Mouse (Mus musculus) fibroblast of lung, adult 2 months (primary cell): ENCODE measurements at regions not wholly inside any gene's neighbourhood (a gene's known extent, or its start where the extent isn't known, plus 50 kb on each side); places are given as distances from the start of the nearest gene placed in this dataset.
"Not testable (repeated sequence)": the region's sequence is repeated elsewhere in the genome, so short reads cannot be mapped to it uniquely, and the experiment has no call there.

Experiments
- DNase-seq: peaks from one replicate; pipeline ENCODE4 v3.0.0-alpha.2; 2011; ENCODE audit warnings: low read depth

DNA sequence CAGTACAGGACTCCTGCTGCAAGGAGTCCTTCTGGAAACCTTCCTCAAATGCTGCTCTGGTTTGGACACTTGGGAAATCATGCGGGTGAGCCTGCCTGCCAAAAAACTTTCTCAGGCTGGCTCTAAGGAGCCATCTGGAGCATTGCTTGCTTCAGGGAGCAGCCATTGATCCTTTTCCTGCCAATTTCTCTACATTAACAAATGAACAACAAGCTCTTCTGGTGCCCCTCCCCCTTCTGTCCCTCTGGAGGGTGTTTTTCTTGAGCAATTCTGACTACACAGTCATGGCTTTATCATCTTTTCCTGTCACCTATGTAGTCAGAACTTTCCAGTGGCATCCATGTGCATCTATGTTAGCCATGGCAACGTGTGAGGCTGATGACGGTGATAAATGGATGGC lies 84.5 kb downstream of the Fam43a start:
- no peak for DNase-seq

DNA sequence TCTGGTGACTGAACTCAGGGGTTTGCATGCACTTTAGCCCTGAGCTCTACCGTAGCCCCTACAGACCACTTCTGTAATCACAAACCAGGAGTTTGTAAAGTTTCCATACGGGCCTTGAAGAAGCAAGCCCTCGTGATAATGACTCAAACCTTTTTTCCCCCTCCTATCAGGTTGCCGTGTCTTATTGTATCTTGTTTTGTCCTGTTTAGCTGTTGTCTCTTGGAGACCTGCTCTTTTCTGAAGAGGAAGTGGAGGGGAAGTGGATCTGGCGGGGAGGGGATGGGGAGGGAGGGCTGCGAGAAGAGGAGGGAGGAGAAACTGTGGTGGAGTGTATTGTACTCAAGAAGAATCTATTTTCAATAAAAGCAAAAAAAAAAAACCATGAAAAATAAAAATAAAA lies 87.0 kb downstream of the Fam43a start:
- no peak for DNase-seq

DNA sequence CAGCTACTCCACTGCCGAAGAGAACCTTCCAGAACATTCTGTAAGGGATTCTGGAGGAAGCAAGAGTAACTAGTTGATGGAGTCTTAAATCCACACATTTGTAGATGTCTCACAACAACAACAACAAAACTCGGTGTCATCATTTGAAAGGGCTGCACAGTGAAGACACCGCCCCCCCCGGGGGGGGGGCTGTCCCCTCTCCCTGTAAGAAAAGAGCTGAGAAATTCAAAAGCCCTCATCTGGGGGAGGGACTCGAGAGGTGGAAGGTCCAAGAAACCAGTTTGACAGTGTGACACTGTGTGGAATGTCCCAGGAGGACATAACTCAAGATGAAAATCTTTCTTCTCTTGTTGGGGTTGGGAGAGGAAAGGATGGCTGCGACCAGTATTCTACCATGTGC lies 87.7 kb downstream of the Fam43a start:
- no peak for DNase-seq

DNA sequence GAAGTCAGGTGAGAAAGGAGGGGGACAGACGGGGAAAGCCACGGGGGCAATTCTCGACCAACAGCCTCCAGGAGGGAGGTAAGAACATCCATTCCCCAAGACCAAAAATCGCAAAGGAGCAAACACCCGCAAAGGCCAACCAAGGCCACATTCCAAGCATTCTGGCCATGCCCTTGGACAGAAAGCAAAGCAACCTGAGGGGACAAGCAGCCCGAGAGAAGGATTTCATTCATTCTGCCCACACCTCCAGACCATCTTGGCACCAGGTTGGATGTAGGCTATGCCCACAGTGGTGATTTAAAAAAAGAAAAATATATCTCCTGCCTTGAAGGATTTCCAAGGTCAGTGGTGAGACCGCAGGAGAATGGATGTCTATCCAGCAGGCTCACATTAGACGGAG lies 88.2 kb downstream of the Fam43a start:
- DNase-seq = no peak

DNA sequence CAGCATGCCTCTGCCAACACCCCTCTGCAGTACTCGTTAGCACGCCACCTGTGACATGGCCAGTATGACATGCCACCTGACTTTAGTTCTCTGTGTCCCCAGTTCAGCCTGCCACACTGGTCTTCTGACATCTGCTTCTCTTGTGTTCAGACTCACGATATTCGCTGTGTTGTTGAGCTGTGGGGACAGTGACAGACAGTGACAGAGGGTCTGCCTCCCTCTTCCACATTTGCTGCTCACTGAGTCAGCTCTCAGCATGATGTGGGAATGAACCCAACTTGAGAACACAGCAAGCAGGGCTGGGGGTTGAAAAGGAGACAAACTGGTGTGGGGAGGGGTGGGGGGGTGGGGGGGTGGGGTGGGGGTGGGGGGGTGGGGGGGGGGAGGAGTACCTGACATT lies 91.0 kb downstream of the Fam43a start:
- no peak for DNase-seq

DNA sequence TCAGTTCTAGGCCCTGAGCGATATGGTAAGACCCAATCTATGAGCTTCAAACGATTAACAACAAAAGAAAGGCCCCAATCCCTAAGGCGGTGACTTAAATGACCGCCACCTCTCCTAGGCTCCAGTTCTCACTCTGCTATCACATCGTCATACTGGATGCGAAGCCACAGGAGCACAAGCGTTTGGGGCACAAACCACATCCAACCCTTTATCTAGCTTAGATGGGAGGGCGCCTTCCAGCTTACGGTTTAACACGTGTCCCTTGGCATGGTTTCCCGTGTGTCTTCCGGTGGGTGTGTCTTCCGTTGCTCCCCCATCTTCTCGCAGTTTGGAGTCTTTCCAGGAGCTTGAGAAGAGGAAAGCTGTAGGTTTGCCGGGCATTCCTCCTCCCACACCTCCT lies 92.4 kb downstream of the Fam43a start:
- DNase-seq = no peak

DNA sequence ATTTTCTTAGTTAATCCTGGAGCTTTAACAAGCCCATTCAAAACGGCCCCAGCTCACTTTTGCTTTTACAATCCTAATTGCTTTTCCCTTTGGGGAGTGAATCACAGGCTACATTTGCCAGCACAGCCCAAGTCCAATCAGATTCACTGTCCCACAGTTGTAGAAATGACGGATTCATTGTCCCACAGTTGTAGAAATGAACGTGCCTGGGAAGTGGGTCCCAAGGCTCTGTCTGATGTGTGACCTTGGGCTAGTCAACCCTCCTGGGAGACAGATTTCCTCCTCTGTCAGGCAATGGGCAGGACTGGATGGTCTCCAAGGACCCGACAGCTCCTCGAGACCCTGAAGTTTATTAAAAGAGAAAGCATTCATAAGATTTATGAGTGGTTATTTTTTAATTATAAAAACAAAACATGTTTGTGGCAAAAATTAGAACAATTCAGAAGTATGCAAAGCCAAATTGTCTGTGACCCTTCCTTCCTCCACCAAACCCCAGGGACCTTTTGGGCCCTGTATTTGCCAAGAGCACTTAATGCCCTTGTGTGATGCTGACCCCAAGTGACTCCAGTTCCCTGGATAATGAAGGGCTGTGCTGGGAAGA lies 93.1 kb downstream of the Fam43a start:
- no peak for DNase-seq

DNA sequence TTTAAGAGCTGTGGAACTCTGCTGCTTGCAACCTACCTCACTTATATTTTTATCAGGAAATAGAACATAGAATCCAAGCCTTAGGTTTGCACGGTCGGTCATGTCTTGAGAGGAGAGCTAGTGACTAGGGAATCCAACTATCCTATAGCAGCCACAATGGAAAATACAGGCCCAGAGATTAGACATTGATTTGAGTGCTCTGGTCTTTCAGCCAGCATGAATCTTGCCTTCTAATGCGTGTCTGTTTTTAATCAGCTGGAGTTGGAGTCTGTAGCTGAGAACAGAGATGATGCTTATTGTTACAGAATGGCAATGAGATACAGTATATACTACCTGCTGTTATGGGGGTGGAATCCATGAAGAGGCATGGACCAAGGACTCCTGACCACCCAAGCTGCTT lies 93.7 kb downstream of the Fam43a start:
- DNase-seq = no peak

DNA sequence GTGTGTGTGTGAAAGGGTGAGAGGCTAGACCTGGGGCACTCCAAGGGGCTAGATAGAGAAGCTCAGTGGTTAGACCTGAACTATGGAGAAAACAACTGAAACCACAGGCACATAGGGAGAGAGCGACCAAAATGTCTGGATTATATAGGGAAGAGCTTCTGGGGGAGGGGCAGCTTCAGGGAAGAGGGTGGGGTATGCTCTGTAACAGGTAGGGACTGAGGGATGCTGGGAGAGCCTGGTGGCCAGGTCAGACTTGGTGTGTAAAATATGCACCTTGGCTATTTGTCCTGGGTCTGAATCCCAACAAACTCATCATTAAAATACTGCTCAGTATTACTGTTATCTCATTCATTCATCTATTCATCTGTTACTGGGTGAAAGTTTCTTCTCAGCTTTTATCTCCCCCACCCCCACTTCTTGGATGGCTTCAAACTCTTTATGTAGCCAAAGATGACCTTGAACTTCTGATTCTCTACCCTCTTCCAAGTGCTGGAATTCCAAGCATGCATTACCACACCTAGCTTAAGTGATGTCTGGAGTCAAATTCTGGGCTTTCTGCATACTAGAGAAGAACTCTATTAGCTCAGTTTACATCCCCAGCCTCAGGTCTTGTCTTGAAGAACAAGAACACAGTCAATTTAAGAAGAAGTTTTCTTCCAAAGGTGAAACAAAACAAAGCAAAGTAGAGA lies 94.5 kb downstream of the Fam43a start:
- DNase-seq = no peak

DNA sequence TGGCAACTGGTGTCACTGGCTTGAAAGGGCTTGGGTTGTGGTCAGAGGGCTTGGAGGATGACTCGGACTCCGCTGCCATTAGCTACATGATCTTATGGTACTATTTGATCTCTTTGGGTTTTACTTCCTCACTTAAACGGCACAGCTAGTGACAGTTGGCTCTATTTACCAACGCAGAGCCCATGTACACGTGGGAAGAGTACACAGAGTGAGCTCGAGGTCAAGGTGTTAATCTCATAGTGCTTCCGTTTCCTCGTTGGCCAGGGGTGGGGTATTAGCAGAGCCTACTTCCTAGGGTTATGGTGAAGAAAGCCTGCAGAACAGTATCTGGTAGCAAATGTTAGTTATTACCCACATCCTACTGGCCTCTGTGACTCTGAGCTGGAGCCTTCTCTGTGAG lies 96.2 kb downstream of the Fam43a start:
- DNase-seq = no peak

DNA sequence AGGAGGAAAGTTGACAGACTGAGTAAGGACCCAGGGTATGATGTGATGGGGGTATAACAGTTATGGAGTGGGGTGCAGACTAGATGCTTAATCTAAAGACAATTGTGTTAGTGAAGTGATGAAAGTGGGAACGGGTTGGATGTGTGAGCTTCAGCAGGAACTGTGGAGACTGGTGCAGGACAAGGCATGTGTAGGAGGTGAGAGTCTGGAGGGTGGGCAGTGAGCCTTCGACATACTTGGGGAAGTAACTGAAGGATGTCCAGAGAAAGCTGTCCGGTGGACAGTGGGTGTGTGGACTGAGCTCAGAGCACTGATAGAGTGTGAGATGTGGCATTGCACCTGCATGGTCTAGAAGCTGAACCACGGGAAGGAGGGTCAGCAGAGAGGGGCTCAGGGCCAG lies 97.7 kb downstream of the Fam43a start:
- DNase-seq = no peak

DNA sequence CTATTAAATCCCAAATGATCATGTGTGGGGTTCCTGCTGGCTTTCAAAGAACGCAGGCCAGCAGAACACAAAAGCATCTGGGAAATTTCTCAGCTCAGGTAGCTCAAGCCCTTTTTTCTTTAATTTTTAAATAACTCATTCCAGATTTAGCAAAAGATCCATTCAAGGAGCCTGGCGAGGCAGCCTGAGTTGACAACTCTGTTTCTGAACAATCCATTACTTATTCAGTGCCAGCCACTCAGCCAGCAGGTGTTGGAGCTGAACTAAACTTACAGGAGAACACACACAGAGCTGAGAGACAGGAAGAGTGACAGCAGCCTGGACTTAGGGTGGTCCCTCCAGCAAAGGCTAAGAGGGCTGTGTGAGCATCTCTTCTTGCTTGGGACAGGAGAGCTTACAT lies 98.3 kb downstream of the Fam43a start:
- DNase-seq = no peak

DNA sequence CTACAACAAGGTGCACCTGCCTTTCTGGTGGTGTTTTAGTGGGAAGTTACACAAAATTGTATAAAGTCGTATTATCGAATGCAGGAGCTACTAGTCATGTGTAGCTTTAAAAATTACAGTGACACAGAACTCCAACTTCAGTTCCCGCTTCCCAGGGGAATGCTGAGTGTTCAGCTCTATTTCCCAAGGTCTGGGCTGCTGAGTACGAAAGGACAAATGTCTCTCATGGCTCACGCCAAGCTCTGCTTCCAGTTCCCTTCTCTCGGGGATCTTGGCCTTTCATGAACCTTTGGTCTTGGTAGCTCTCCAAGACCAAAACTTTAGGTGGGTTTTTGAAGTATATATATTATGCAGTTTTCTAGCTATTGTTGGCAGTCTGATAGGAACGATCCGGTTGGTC lies 104.3 kb downstream of the Fam43a start:
- DNase-seq = no peak

DNA sequence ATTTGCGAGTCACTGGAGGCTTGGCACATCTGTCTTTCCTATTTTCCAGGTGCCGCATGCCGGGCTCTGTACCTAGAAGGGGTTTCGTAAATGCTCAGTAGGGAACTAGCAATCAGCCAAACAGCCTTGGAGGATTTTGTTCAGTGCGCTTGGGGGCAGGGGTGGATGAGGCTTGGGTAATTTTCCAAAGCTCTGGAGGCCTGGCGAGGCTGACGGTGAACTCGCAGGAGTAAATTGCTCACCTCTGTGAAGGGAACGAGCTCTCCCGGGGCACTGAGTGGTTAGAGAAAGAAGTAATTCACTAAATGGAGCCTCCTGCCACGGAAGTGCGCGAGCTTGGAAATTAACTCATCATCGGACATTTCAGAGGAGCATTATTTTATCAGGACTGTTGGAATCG lies 110.0 kb downstream of the Fam43a start:
- no peak for DNase-seq

DNA sequence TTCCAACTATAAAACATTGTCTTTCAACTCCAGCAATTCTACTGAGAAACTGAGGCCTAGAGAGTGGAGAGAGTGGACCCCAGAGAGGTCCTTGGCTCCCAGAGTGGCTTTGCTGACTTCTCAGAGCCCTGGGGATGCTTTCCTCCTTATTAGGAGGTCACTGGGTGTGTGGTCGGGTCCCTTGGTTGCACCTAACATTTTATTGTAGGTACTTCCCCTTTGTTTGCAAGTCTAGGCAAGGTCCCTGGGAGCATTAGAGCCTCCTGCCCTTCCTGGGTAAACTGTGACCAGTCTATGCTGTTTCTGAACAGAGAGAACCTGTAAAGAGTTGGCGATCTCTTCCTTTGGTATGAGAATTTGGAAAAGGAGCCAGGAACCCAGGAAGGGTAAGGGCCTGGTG lies 110.5 kb downstream of the Fam43a start:
- DNase-seq = no peak

DNA sequence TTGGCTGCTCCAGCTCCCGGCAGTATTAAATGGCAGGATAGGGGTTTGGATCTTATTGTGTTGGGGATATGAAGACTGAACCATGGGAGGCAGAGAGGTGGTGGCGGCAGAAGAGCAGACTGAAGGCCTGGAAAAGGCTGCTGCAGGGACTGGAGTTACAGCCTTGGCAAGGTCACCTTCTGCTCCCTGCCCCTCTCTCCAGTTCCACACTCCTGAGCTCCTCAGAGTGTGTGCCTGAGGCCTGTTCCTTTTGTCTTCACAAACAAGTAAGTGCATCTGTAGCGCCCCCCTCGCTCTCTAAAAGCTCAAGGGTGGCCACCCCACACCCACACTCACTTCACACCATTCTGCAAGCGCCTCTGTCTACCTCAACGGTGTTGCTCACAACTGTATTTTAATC lies 113.0 kb downstream of the Fam43a start:
- DNase-seq = no peak

DNA sequence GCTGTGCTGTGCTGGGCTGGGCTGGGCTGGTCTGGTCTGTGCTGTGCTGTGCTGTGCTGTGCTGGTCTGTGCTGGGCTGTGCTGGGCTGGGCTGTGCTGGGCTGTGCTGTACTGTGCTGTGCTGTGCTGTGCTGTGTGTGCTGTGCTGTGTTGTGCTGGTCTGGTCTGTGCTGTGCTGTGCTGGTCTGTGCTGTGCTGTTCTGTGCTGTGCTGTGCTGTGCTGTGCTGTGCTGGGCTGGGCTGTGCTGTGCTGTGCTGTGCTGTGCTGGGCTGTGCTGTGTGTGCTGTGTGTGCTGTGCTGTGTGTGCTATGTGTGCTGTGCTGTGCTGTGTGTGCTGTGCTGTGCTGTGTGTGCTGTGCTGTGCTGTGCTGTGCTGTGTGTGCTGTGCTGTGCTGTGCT lies 118.1 kb downstream of the Fam43a start:
- not testable (repeated sequence) for DNase-seq

DNA sequence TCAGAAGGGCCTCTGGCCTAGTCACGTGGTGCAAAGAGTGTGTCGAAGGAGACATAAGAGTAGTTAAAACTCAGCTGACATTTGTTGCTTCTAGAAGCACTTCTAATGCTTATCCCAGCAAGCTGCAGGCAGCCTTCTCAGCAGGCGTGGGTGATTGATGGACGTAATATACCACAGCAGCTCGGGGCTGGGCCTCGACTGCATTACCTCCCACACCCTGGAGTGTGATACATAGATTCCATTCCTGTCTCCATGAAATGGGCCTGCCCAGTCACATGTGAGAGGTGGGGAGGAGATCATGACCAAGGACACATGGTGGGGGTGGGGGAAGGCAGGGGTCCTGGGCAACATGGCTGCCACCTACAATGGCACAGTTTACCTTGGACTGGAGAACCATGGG lies 121.3 kb downstream of the Fam43a start:
- DNase-seq = no peak

DNA sequence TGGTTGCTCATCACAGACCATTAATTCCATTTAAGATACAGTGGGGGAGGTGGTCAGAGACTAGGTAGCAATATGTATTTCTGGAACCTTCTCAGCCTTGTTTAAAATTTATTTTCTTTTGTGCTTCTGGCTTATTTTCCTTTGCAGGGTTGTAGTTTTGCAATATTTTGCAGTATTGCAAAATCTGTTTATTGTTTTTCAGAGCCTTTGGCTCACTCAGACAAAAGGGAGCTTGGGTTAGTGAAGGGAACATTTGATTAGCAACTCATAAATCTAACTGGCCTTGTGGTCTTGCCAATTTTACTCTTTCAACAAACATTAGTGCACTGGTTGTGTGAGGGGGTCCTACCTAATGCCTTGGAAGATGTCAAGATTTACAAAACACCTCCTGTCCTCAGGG lies 121.7 kb downstream of the Fam43a start:
- DNase-seq = no peak

DNA sequence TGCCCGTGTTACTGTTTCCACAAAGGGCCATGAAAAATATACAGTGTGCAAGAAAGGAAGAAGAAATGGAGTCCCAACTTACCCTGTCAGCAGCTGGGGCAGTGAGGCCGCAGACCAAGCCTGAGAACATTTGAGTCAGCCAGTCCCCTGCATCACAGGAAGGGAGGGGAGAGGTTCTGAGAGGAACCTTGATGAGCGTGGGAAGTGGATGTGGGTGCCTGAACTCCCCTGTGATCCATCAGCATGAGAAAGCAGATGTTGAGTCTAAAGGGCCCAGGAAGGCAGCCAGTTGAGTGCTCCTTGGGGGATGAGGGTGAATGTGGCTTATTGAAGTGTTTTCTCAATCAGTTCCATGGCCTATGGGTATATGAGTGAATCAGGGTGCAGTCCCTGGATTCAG lies 122.8 kb downstream of the Fam43a start:
- DNase-seq = no peak

DNA sequence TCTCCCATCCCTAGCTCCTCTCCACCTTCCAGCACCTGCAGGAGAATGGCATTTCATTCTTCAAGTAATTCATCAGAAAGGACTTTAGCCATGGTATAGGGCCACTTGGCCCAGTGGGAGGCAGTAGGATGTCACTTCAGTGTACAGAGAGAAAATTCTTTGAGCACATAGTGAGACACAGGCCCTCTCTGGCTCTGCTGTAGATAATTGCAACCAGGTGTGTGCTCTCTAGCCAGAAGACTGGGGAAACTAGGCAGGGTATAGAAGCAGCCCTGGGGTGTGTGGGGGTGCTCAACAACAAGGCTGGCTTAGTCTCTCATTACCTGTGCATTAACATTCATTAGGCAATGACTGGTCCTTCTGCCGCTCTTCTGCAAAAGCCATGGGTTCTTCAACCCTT lies 125.1 kb downstream of the Fam43a start:
- no peak for DNase-seq

DNA sequence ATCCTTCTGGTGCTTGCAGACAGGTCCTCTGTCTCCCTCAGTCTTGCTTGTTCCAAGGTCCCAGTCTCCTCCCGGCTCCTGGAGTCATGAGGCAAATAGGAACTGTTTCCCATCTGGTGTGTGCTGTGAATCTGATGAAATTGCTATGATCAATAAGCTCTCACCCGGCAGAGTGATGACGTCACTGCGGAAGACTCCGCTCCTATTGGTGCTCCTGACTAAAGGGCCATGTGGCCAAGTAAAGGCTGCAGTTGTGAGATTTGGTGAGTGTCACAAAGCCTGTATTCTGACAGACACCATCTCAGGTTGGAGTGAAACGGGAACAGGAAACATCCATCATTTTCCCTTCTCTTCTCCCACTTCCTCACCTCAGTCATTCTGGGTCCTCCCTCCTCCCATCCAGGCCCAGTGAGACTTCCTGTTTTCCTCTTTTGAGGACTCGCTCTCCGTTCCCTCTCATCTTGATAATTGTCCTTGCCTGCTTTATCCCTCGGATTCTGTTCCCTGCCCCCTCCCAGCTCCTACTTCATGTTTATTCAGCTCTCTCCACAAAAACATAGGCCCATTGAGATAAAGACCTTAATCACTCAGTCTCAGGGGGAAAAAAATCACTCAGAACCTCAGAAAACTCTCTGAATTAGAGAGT lies 133.4 kb downstream of the Fam43a start:
- DNase-seq = no peak

DNA sequence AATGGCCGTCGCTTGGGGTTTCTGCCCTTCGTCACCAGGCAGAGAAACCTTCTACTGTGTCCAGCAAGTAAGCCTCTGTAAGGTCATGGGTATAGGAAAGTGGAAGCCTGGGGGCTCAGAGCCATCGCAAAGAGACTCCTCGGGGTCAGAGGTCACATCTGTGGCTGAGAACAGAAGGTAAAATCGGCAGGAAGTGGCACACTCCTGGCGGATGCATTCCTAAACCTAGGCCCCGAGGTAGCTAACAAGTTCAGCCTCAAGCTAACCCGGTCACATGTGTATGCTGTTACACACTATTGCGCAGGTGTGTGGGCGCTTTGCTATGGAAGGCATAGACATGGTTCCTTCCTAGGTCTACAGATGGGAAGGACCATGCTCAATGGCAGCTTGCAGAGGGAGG lies 134.0 kb downstream of the Fam43a start:
- no peak for DNase-seq

DNA sequence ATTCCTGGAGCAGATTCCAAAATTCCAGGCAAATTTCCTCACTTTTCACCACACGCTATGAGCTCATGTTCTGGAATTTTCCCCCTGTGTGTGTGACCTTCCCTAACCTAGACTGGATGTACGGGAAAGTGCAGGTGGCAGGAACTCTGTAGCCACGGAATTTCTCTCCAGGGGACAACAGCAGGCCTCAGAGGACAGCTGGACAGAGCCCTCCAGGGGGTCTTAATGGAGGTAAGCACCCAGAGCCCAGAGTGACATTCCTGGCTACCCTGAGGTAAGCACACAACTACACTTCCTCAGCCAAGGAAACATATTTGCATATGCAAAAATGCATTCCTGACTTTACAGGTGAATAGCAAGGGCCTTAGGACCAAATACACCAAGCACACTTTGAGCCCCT lies 135.8 kb downstream of the Fam43a start:
- DNase-seq = no peak
